Mouse (Mus musculus): Measurements from ENCODE around the gene Vax2. TPM values are rescaled to one million over a fixed set of nuclear protein-coding genes. Genes with fewer than 3 reads are reported as not detected.

The Vax2 gene
- polyA plus RNA-seq, 1 experiment from 2014 or later, result not detected

- H3K4me1 ChIP-seq, result peaks cover 26% of the 10 kb centered on the region
- 2% methylated on average over 34 of the region's 34 CpGs for WGBS
- no peak overlapping the region for H3K9ac ChIP-seq
- no peaks in the 10 kb centered on the region for H3K9me3 ChIP-seq
- H3K4me2 ChIP-seq, result peak overlapping the region; percentile 13; the same call in 1 of the 2 replicates
- ATAC-seq (ENCODE audit: borderline replicate concordance, extremely low read depth, low FRiP score, low TSS enrichment), result no peak
- no peak overlapping the region for H3K27ac ChIP-seq
- no peaks in the 10 kb centered on the region for H3K36me3 ChIP-seq
- 0 out of 2 replicates have a peak overlapping the region, but pooled peaks have one; percentile 4 for H3K4me3 ChIP-seq
- peaks cover 98% of the 10 kb centered on the region for H3K27me3 ChIP-seq
Observed at GRCm38 (mm10) chr6:83714221-83715123, 3.4 kb downstream of the Vax2 start.

- peak overlapping the region; percentile 7; the same call in 1 of the 2 replicates for H3K4me2 ChIP-seq
- no peaks in the 10 kb centered on the region for H3K9me3 ChIP-seq
- 0 out of 2 replicates have a peak overlapping the region, but pooled peaks have one; percentile 2 for H3K4me3 ChIP-seq
- no peak for ATAC-seq (ENCODE audit: borderline replicate concordance, extremely low read depth, low FRiP score, low TSS enrichment)
- no peaks in the 10 kb centered on the region for H3K36me3 ChIP-seq
- WGBS, result 4% methylated on average over 30 of the region's 30 CpGs
- no peak overlapping the region for H3K27ac ChIP-seq
- H3K9ac ChIP-seq, result no peak overlapping the region
- H3K4me1 ChIP-seq, result peaks cover 20% of the 10 kb centered on the region
- peaks cover 98% of the 10 kb centered on the region for H3K27me3 ChIP-seq
Observed at GRCm38 (mm10) chr6:83715461-83716196, 4.6 kb downstream of the Vax2 start.

- H3K4me1 ChIP-seq, result peaks cover 6% of the 10 kb centered on the region; the same call in 1 of the 2 replicates
- no peak overlapping the region for H3K9ac ChIP-seq
- 2% methylated on average over 8 of the region's 8 CpGs for WGBS
- no peaks in the 10 kb centered on the region for H3K9me3 ChIP-seq
- H3K27me3 ChIP-seq, result peaks cover 98% of the 10 kb centered on the region
- no peaks in the 10 kb centered on the region for H3K36me3 ChIP-seq
- H3K4me3 ChIP-seq, result no peak overlapping the region
- no peak for ATAC-seq (ENCODE audit: borderline replicate concordance, extremely low read depth, low FRiP score, low TSS enrichment)
- H3K27ac ChIP-seq, result no peak overlapping the region
- no peak overlapping the region for H3K4me2 ChIP-seq
Observed at GRCm38 (mm10) chr6:83717026-83717425, 6.0 kb downstream of the Vax2 start.

- H3K9me3 ChIP-seq, result no peaks in the 10 kb centered on the region
- ATAC-seq (ENCODE audit: borderline replicate concordance, extremely low read depth, low FRiP score, low TSS enrichment), result no peak
- no peaks in the 10 kb centered on the region for H3K36me3 ChIP-seq
- no peak overlapping the region for H3K9ac ChIP-seq
- H3K4me1 ChIP-seq, result no peaks in the 10 kb centered on the region
- H3K27me3 ChIP-seq, result peaks cover 68% of the 10 kb centered on the region
- H3K27ac ChIP-seq, result no peak overlapping the region
- no peak overlapping the region for H3K4me3 ChIP-seq
- H3K4me2 ChIP-seq, result no peak overlapping the region
- WGBS, result 25% methylated on average over 6 of the region's 6 CpGs
Observed at GRCm38 (mm10) chr6:83722526-83722925, 11.5 kb downstream of the Vax2 start.

- no peak for ATAC-seq (ENCODE audit: borderline replicate concordance, extremely low read depth, low FRiP score, low TSS enrichment)
- no peak overlapping the region for H3K27ac ChIP-seq
- H3K4me3 ChIP-seq, result no peak overlapping the region
- peaks cover 28% of the 10 kb centered on the region for H3K27me3 ChIP-seq
- no peak overlapping the region for H3K9ac ChIP-seq
- H3K9me3 ChIP-seq, result no peaks in the 10 kb centered on the region
- 37% methylated on average over 4 of the region's 4 CpGs for WGBS
- no peak overlapping the region for H3K4me2 ChIP-seq
- H3K4me1 ChIP-seq, result no peaks in the 10 kb centered on the region
- no peaks in the 10 kb centered on the region for H3K36me3 ChIP-seq
Observed at GRCm38 (mm10) chr6:83727178-83727577, 16.1 kb downstream of the Vax2 start.

- H3K27me3 ChIP-seq, result peaks cover 20% of the 10 kb centered on the region
- no peak overlapping the region for H3K27ac ChIP-seq
- 90% methylated on average over 3 of the region's 3 CpGs for whole genome bisulfite sequencing
- no peak overlapping the region for H3K9ac ChIP-seq
- no peak for ATAC-seq (ENCODE audit: borderline replicate concordance, extremely low read depth, low FRiP score, low TSS enrichment)
- no peaks in the 10 kb centered on the region for H3K4me1 ChIP-seq
- no peaks in the 10 kb centered on the region for H3K9me3 ChIP-seq
- no peaks in the 10 kb centered on the region for H3K36me3 ChIP-seq
- no peak overlapping the region for H3K4me2 ChIP-seq
- H3K4me3 ChIP-seq, result no peak overlapping the region
Observed at GRCm38 (mm10) chr6:83728488-83728887, 17.4 kb downstream of the Vax2 start.

GRCm38 (mm10) chr6:83729350-83729970 is 18.4 kb downstream of the Vax2 start:
- ATAC-seq (ENCODE audit: borderline replicate concordance, extremely low read depth, low FRiP score, low TSS enrichment), result no peak
- Histone ChIP-seq H3K36me3 (no peaks in the 10 kb centered on the region), H3K9me3 (no peaks in the 10 kb centered on the region), H3K4me2 (no peak overlapping the region), H3K27me3 (peaks cover 13% of the 10 kb centered on the region; the same call in 1 of the 2 replicates), H3K27ac (no peak overlapping the region), H3K4me3 (no peak overlapping the region), H3K4me1 (no peaks in the 10 kb centered on the region), H3K9ac (no peak overlapping the region)
- WGBS, result 59% methylated on average over 14 of the region's 14 CpGs

- WGBS, result 24% methylated on average over 5 of the region's 5 CpGs
- Histone ChIP-seq H3K4me1 (no peaks in the 10 kb centered on the region), H3K27ac (no peak overlapping the region), H3K27me3 (peaks cover 16% of the 10 kb centered on the region), H3K9ac (no peak overlapping the region), H3K36me3 (no peaks in the 10 kb centered on the region), H3K4me2 (no peak overlapping the region), H3K4me3 (no peak overlapping the region), H3K9me3 (no peaks in the 10 kb centered on the region)
- ATAC-seq (ENCODE audit: borderline replicate concordance, extremely low read depth, low FRiP score, low TSS enrichment), result no peak
Observed at GRCm38 (mm10) chr6:83731128-83731527, 20.1 kb downstream of the Vax2 start.

GRCm38 (mm10) chr6:83737311-83737710 is 26.2 kb downstream of the Vax2 start:
- WGBS, result 23% methylated on average over 13 of the region's 13 CpGs

GRCm38 (mm10) chr6:83738596-83738995 is 27.5 kb downstream of the Vax2 start:
- no peak overlapping the region for H3K4me2 ChIP-seq
- no peaks in the 10 kb centered on the region for H3K9me3 ChIP-seq
- H3K4me3 ChIP-seq, result no peak overlapping the region
- peaks cover 9% of the 10 kb centered on the region for H3K27me3 ChIP-seq
- no peak overlapping the region for H3K27ac ChIP-seq
- 52% methylated on average over 6 of the region's 6 CpGs for WGBS
- ATAC-seq (ENCODE audit: borderline replicate concordance, extremely low read depth, low FRiP score, low TSS enrichment), result no peak
- no peaks in the 10 kb centered on the region for H3K4me1 ChIP-seq
- H3K9ac ChIP-seq, result no peak overlapping the region
- H3K36me3 ChIP-seq, result no peaks in the 10 kb centered on the region

More at GRCm38 (mm10) chr6:83737311-83737710, 26.2 kb downstream of the Vax2 start:
- H3K36me3 ChIP-seq, result no peaks in the 10 kb centered on the region
- peaks cover 13% of the 10 kb centered on the region for H3K27me3 ChIP-seq
- H3K9me3 ChIP-seq, result no peaks in the 10 kb centered on the region
- ATAC-seq (ENCODE audit: borderline replicate concordance, extremely low read depth, low FRiP score, low TSS enrichment), result no peak
- H3K4me2 ChIP-seq, result no peak overlapping the region
- no peaks in the 10 kb centered on the region for H3K4me1 ChIP-seq
- no peak overlapping the region for H3K9ac ChIP-seq
- H3K27ac ChIP-seq, result no peak overlapping the region
- H3K4me3 ChIP-seq, result no peak overlapping the region

- WGBS, result 64% methylated on average over 5 of the region's 5 CpGs
- Histone ChIP-seq H3K9me3 (no peaks in the 10 kb centered on the region), H3K4me2 (no peak within 1 kb of the TSS), H3K27ac (no peak within 1 kb of the TSS), H3K36me3 (no peaks in the 10 kb centered on the region), H3K4me3 (no peak within 1 kb of the TSS), H3K27me3 (no peaks in the 10 kb centered on the region), H3K4me1 (0 out of 2 replicates have a peak, but pooled peaks cover 3% of the 10 kb centered on the region), H3K9ac (no peak within 1 kb of the TSS)
- ATAC-seq (ENCODE audit: borderline replicate concordance, extremely low read depth, low FRiP score, low TSS enrichment), result no peak
Observed at GRCm38 (mm10) chr6:83742761-83743160, 31.7 kb downstream of the Vax2 start, which contains the start of gene Atp6v1b1. Gene Atp6v1b1 (plus strand): TSS chr6:83742990.
